Mouse (Mus musculus): Measurements from ENCODE around the gene Serpinf1. TPM values are rescaled to one million over a fixed set of nuclear protein-coding genes. Genes with fewer than 3 reads are reported as not detected.

The Serpinf1 gene
- polyA plus RNA-seq, 1 experiment = 13.7 TPM

GRCm38 (mm10) chr11:75431307-75431706 lies 8.8 kb upstream of the Serpinf1 start:
- H3K4me1 ChIP-seq (ENCODE audit: control insufficient read depth, insufficient read depth, low read length) = no peaks in the 10 kb centered on the region
- TF ChIP-seq CTCF (IDR thresholded peaks at IDR 0.05; ENCODE audit: extremely low read depth, insufficient read depth, low read length) = no peak
- no peak for TF ChIP-seq POLR2A (IDR thresholded peaks at IDR 0.05; ENCODE audit: extremely low read depth, insufficient read depth, low read length)
- no peak overlapping the region for H3K4me3 ChIP-seq (ENCODE audit: insufficient read depth, low read length)
- H3K27ac ChIP-seq (ENCODE audit: insufficient read depth, low read length) = no peak overlapping the region

GRCm38 (mm10) chr11:75429019-75429705 lies 6.7 kb upstream of the Serpinf1 start:
- TF ChIP-seq CTCF (IDR thresholded peaks at IDR 0.05; ENCODE audit: extremely low read depth, insufficient read depth, low read length) (no peak), POLR2A (IDR thresholded peaks at IDR 0.05; ENCODE audit: extremely low read depth, insufficient read depth, low read length) (no peak)
- H3K4me3 ChIP-seq (ENCODE audit: insufficient read depth, low read length) = no peak overlapping the region
- no peak overlapping the region for H3K27ac ChIP-seq (ENCODE audit: insufficient read depth, low read length)
- H3K4me1 ChIP-seq (ENCODE audit: control insufficient read depth, insufficient read depth, low read length) = no peaks in the 10 kb centered on the region

- no peak overlapping the region for H3K4me3 ChIP-seq (ENCODE audit: insufficient read depth, low read length)
- no peak for TF ChIP-seq CTCF (IDR thresholded peaks at IDR 0.05; ENCODE audit: extremely low read depth, insufficient read depth, low read length)
- no peak for TF ChIP-seq POLR2A (IDR thresholded peaks at IDR 0.05; ENCODE audit: extremely low read depth, insufficient read depth, low read length)
Measured at GRCm38 (mm10) chr11:75424459-75424858, 2.0 kb upstream of the Serpinf1 start.

GRCm38 (mm10) chr11:75424033-75424432 lies 1.5 kb upstream of the Serpinf1 start:
- Histone ChIP-seq H3K4me1 (ENCODE audit: control insufficient read depth, insufficient read depth, low read length) (no peaks in the 10 kb centered on the region), H3K4me3 (ENCODE audit: insufficient read depth, low read length) (no peak overlapping the region), H3K27ac (ENCODE audit: insufficient read depth, low read length) (no peak overlapping the region)
- no peak for TF ChIP-seq CTCF (IDR thresholded peaks at IDR 0.05; ENCODE audit: extremely low read depth, insufficient read depth, low read length)
- no peak for TF ChIP-seq POLR2A (IDR thresholded peaks at IDR 0.05; ENCODE audit: extremely low read depth, insufficient read depth, low read length)

More at GRCm38 (mm10) chr11:75424459-75424858, 2.0 kb upstream of the Serpinf1 start:
- Histone ChIP-seq H3K4me1 (ENCODE audit: control insufficient read depth, insufficient read depth, low read length) (no peaks in the 10 kb centered on the region), H3K27ac (ENCODE audit: insufficient read depth, low read length) (no peak overlapping the region)

- TF ChIP-seq POLR2A (IDR thresholded peaks at IDR 0.05; ENCODE audit: extremely low read depth, insufficient read depth, low read length) = no peak
- TF ChIP-seq CTCF (IDR thresholded peaks at IDR 0.05; ENCODE audit: extremely low read depth, insufficient read depth, low read length) = no peak
- no peak overlapping the region for H3K27ac ChIP-seq (ENCODE audit: insufficient read depth, low read length)
- no peak overlapping the region for H3K4me3 ChIP-seq (ENCODE audit: insufficient read depth, low read length)
- no peaks in the 10 kb centered on the region for H3K4me1 ChIP-seq (ENCODE audit: control insufficient read depth, insufficient read depth, low read length)
Measured at GRCm38 (mm10) chr11:75423091-75423490, 590 bp upstream of the Serpinf1 start.

- H3K4me3 ChIP-seq (ENCODE audit: insufficient read depth, low read length) = no peak overlapping the region
- TF ChIP-seq POLR2A (IDR thresholded peaks at IDR 0.05; ENCODE audit: extremely low read depth, insufficient read depth, low read length) = no peak
- TF ChIP-seq CTCF (IDR thresholded peaks at IDR 0.05; ENCODE audit: extremely low read depth, insufficient read depth, low read length) = no peak
- no peaks in the 10 kb centered on the region for H3K4me1 ChIP-seq (ENCODE audit: control insufficient read depth, insufficient read depth, low read length)
- H3K27ac ChIP-seq (ENCODE audit: insufficient read depth, low read length) = no peak overlapping the region
Measured at GRCm38 (mm10) chr11:75421375-75422012, 1.0 kb downstream of the Serpinf1 start.

GRCm38 (mm10) chr11:75420810-75421374 lies 1.6 kb downstream of the Serpinf1 start:
- Histone ChIP-seq H3K4me3 (ENCODE audit: insufficient read depth, low read length) (no peak overlapping the region), H3K27ac (ENCODE audit: insufficient read depth, low read length) (no peak overlapping the region), H3K4me1 (ENCODE audit: control insufficient read depth, insufficient read depth, low read length) (no peaks in the 10 kb centered on the region)
- no peak for TF ChIP-seq CTCF (IDR thresholded peaks at IDR 0.05; ENCODE audit: extremely low read depth, insufficient read depth, low read length)
- TF ChIP-seq POLR2A (IDR thresholded peaks at IDR 0.05; ENCODE audit: extremely low read depth, insufficient read depth, low read length) = no peak

- Histone ChIP-seq H3K4me3 (ENCODE audit: insufficient read depth, low read length) (no peak overlapping the region), H3K4me1 (ENCODE audit: control insufficient read depth, insufficient read depth, low read length) (no peaks in the 10 kb centered on the region), H3K27ac (ENCODE audit: insufficient read depth, low read length) (no peak overlapping the region)
- TF ChIP-seq POLR2A (IDR thresholded peaks at IDR 0.05; ENCODE audit: extremely low read depth, insufficient read depth, low read length) = no peak
- TF ChIP-seq CTCF (IDR thresholded peaks at IDR 0.05; ENCODE audit: extremely low read depth, insufficient read depth, low read length) = no peak
Measured at GRCm38 (mm10) chr11:75420037-75420436, 2.5 kb downstream of the Serpinf1 start.

- H3K27ac ChIP-seq (ENCODE audit: insufficient read depth, low read length) = no peak overlapping the region
- H3K4me1 ChIP-seq (ENCODE audit: control insufficient read depth, insufficient read depth, low read length) = no peaks in the 10 kb centered on the region
- TF ChIP-seq CTCF (IDR thresholded peaks at IDR 0.05; ENCODE audit: extremely low read depth, insufficient read depth, low read length) = no peak
- no peak for TF ChIP-seq POLR2A (IDR thresholded peaks at IDR 0.05; ENCODE audit: extremely low read depth, insufficient read depth, low read length)
- H3K4me3 ChIP-seq (ENCODE audit: insufficient read depth, low read length) = no peak overlapping the region
Measured at GRCm38 (mm10) chr11:75415994-75416393, 6.5 kb downstream of the Serpinf1 start.

GRCm38 (mm10) chr11:75415096-75415495 lies 7.4 kb downstream of the Serpinf1 start:
- Histone ChIP-seq H3K27ac (ENCODE audit: insufficient read depth, low read length) (no peak overlapping the region), H3K4me3 (ENCODE audit: insufficient read depth, low read length) (no peak overlapping the region), H3K4me1 (ENCODE audit: control insufficient read depth, insufficient read depth, low read length) (no peaks in the 10 kb centered on the region)
- no peak for TF ChIP-seq POLR2A (IDR thresholded peaks at IDR 0.05; ENCODE audit: extremely low read depth, insufficient read depth, low read length)
- no peak for TF ChIP-seq CTCF (IDR thresholded peaks at IDR 0.05; ENCODE audit: extremely low read depth, insufficient read depth, low read length)

Data from cortical plate, adult 2 months (tissue).